Mouse (Mus musculus) cortical plate, adult 2 months (tissue): ENCODE data around the gene Prrg4. TPM values are rescaled to one million over a fixed set of nuclear protein-coding genes. Genes with fewer than 3 reads are reported as not detected.
"Not testable (repeated sequence)": the region's sequence is repeated elsewhere in the genome, so short reads cannot be mapped to it uniquely, and the experiment has no call there.

ENCODE experiments used
- H3K27ac ChIP-seq: fragments of 200-500 bp; 2 replicates; pipeline ENCODE4 v1.5.1; 2012; ENCODE audit warnings: low read length, control low read depth, inconsistent platforms; ENCODE audit not compliant: insufficient read depth
- H3K4me1 ChIP-seq: fragments of 200-500 bp; 2 replicates; pipeline ENCODE4 v1.6.1; 2011; ENCODE audit warnings: low read length; ENCODE audit not compliant: control insufficient read depth, insufficient read depth
- H3K4me3 ChIP-seq: fragments of 200-500 bp; 2 replicates; pipeline ENCODE4 v1.5.1; 2011; ENCODE audit warnings: mild to moderate bottlenecking, low read length, control low read depth; ENCODE audit not compliant: insufficient read depth
- CTCF ChIP-seq: fragments of 200-500 bp; IDR thresholded peaks from 2 replicates; pipeline ENCODE4 v1.5.1; 2011; ENCODE audit warnings: mild to moderate bottlenecking, control low read depth, low read length; ENCODE audit not compliant: insufficient read depth; ENCODE audit errors: extremely low read depth
- POLR2A ChIP-seq: fragments of 200-500 bp; IDR thresholded peaks from 2 replicates; pipeline ENCODE4 v1.6.1; 2011; ENCODE audit warnings: mild to moderate bottlenecking, low read length, control low read depth; ENCODE audit not compliant: insufficient read depth; ENCODE audit errors: extremely low read depth
- polyA plus RNA-seq: library from polyadenylated mRNA; depleted of rRNA; stranded (reverse); fragments of >200 nt; gene quantifications from 2 replicates; pipeline ENCODE4 v1.2.3, GENCODE M21; 2012

The Prrg4 gene
- polyA plus RNA-seq, 1 experiment, result 0.17 TPM

- Histone ChIP-seq H3K4me3 (no peak overlapping the region), H3K4me1 (no peaks in the 10 kb centered on the region), H3K27ac (no peak overlapping the region)
- TF ChIP-seq CTCF (no peak), POLR2A (no peak)
Measured at GRCm38 (mm10) chr2:104846638-104847414, 2.9 kb downstream of the Prrg4 start.

GRCm38 (mm10) chr2:104842559-104842958, 7.1 kb downstream of the Prrg4 start:
- Histone ChIP-seq H3K4me3 (no peak overlapping the region), H3K27ac (no peak overlapping the region), H3K4me1 (no peaks in the 10 kb centered on the region)
- no peak for TF ChIP-seq CTCF
- TF ChIP-seq POLR2A, result no peak

- H3K4me3 ChIP-seq, result no peak overlapping the region
- TF ChIP-seq POLR2A (no peak), CTCF (no peak)
- H3K27ac ChIP-seq, result no peak overlapping the region
- H3K4me1 ChIP-seq, result no peaks in the 10 kb centered on the region
Measured at GRCm38 (mm10) chr2:104841736-104842135, 7.9 kb downstream of the Prrg4 start.

GRCm38 (mm10) chr2:104840974-104841373, 8.7 kb downstream of the Prrg4 start:
- Histone ChIP-seq H3K4me3 (no peak overlapping the region), H3K4me1 (no peaks in the 10 kb centered on the region), H3K27ac (no peak overlapping the region)
- no peak for TF ChIP-seq CTCF
- TF ChIP-seq POLR2A, result no peak

GRCm38 (mm10) chr2:104832486-104832885, 17.2 kb downstream of the Prrg4 start:
- Histone ChIP-seq H3K4me1 (no peaks in the 10 kb centered on the region), H3K27ac (no peak overlapping the region), H3K4me3 (no peak overlapping the region)
- TF ChIP-seq POLR2A (no peak), CTCF (no peak)

GRCm38 (mm10) chr2:104826191-104826590, 23.5 kb downstream of the Prrg4 start:
- Histone ChIP-seq H3K4me3 (no peak overlapping the region), H3K4me1 (no peaks in the 10 kb centered on the region), H3K27ac (no peak overlapping the region)
- TF ChIP-seq CTCF, result no peak
- TF ChIP-seq POLR2A, result no peak

- not testable (repeated sequence) for H3K4me3 ChIP-seq, H3K4me1 ChIP-seq, H3K27ac ChIP-seq
Measured at GRCm38 (mm10) chr2:104818763-104819162, 30.9 kb downstream of the Prrg4 start.

- Histone ChIP-seq H3K4me3 (peak overlapping the region; percentile 73; the same call in 1 of the 2 replicates), H3K27ac (0 out of 2 replicates have a peak overlapping the region, but pooled peaks have one; percentile 12), H3K4me1 (peaks cover 2% of the 10 kb centered on the region; the same call in 1 of the 2 replicates)
- no peak for TF ChIP-seq CTCF
- no peak for TF ChIP-seq POLR2A
Measured at GRCm38 (mm10) chr2:104817555-104818330, 31.9 kb downstream of the Prrg4 start.

- TF ChIP-seq POLR2A, result 0 out of 2 replicates have a peak, but pooled peaks have one; percentile 30
- TF ChIP-seq CTCF, result 0 out of 2 replicates have a peak, but pooled peaks have one; percentile 9
- H3K4me1 ChIP-seq, result peaks cover 2% of the 10 kb centered on the region; the same call in 1 of the 2 replicates
- H3K27ac ChIP-seq, result peak overlapping the region; percentile 52; the same call in 1 of the 2 replicates
- H3K4me3 ChIP-seq, result peak overlapping the region; percentile 73
Measured at GRCm38 (mm10) chr2:104816866-104817439, 32.7 kb downstream of the Prrg4 start.

GRCm38 (mm10) chr2:104816371-104816827, 33.3 kb downstream of the Prrg4 start, which contains the start of gene Qser1:
Qser1 (minus strand) TSS chr2:104816760.
- TF ChIP-seq CTCF (no peak), POLR2A (no peak)
- peaks cover 2% of the 10 kb centered on the region; the same call in 1 of the 2 replicates for H3K4me1 ChIP-seq
- H3K4me3 ChIP-seq, result peak within 1 kb of the TSS; percentile 73
- peak within 1 kb of the TSS; percentile 70; the same call in 1 of the 2 replicates for H3K27ac ChIP-seq
